Mouse (Mus musculus): ENCODE measurements at regions not wholly inside any gene's neighbourhood (a gene's known extent, or its start where the extent isn't known, plus 50 kb on each side); places are given as distances from the start of the nearest gene placed in this dataset.

- no peaks in the 10 kb centered on the region for H3K9me3 ChIP-seq (ENCODE audit: control insufficient read depth, low read length)
- H3K27ac ChIP-seq (ENCODE audit: low read depth, low read length): no peak overlapping the region
- H3K27me3 ChIP-seq (ENCODE audit: control insufficient read depth, insufficient read depth, low read length): no peaks in the 10 kb centered on the region
- H3K36me3 ChIP-seq (ENCODE audit: control insufficient read depth, insufficient read depth, low read length): no peaks in the 10 kb centered on the region
- H3K4me3 ChIP-seq (ENCODE audit: low read depth, low read length): no peak overlapping the region
- H3K4me2 ChIP-seq: no peak overlapping the region
- WGBS: 100% methylated on average over 2 of the region's 2 CpGs
- no peaks in the 10 kb centered on the region for H3K4me1 ChIP-seq (ENCODE audit: control insufficient read depth, insufficient read depth, low read length)
- no peak for ATAC-seq (ENCODE audit: low FRiP score)
- no peak overlapping the region for H3K9ac ChIP-seq (ENCODE audit: low read length)
- DNase-seq (ENCODE audit: low spot score, missing footprints): no peak
These were observed 80.4 kb upstream of the Ankrd28 start for GRCm38 (mm10) chr14:31910809-31911208.

- 89% methylated on average over 4 of the region's 4 CpGs for WGBS
- no peak for DNase-seq (ENCODE audit: low spot score, missing footprints)
- ATAC-seq (ENCODE audit: low FRiP score): no peak
- Histone ChIP-seq H3K9ac (ENCODE audit: low read length) (no peak overlapping the region), H3K36me3 (ENCODE audit: control insufficient read depth, insufficient read depth, low read length) (no peaks in the 10 kb centered on the region), H3K27ac (ENCODE audit: low read depth, low read length) (no peak overlapping the region), H3K4me1 (ENCODE audit: control insufficient read depth, insufficient read depth, low read length) (no peaks in the 10 kb centered on the region), H3K9me3 (ENCODE audit: control insufficient read depth, low read length) (peaks cover 3% of the 10 kb centered on the region), H3K4me2 (no peak overlapping the region), H3K27me3 (ENCODE audit: control insufficient read depth, insufficient read depth, low read length) (no peaks in the 10 kb centered on the region), H3K4me3 (ENCODE audit: low read depth, low read length) (no peak overlapping the region)
These were observed 88.0 kb upstream of the Ankrd28 start for GRCm38 (mm10) chr14:31918461-31918860.

GRCm38 (mm10) chr14:31918921-31919320, 88.5 kb upstream of the Ankrd28 start:
- H3K4me1 ChIP-seq (ENCODE audit: control insufficient read depth, insufficient read depth, low read length): no peaks in the 10 kb centered on the region
- WGBS: 91% methylated on average over 1 of the region's 1 CpGs
- no peak overlapping the region for H3K4me3 ChIP-seq (ENCODE audit: low read depth, low read length)
- no peak overlapping the region for H3K4me2 ChIP-seq
- H3K27me3 ChIP-seq (ENCODE audit: control insufficient read depth, insufficient read depth, low read length): no peaks in the 10 kb centered on the region
- no peaks in the 10 kb centered on the region for H3K36me3 ChIP-seq (ENCODE audit: control insufficient read depth, insufficient read depth, low read length)
- DNase-seq (ENCODE audit: low spot score, missing footprints): no peak
- ATAC-seq (ENCODE audit: low FRiP score): no peak
- no peak overlapping the region for H3K27ac ChIP-seq (ENCODE audit: low read depth, low read length)
- H3K9ac ChIP-seq (ENCODE audit: low read length): no peak overlapping the region
- H3K9me3 ChIP-seq (ENCODE audit: control insufficient read depth, low read length): peaks cover 3% of the 10 kb centered on the region

- Histone ChIP-seq H3K4me2 (no peak overlapping the region), H3K4me1 (ENCODE audit: control insufficient read depth, insufficient read depth, low read length) (peaks cover 3% of the 10 kb centered on the region), H3K4me3 (ENCODE audit: low read depth, low read length) (no peak overlapping the region), H3K36me3 (ENCODE audit: control insufficient read depth, insufficient read depth, low read length) (no peaks in the 10 kb centered on the region), H3K9me3 (ENCODE audit: control insufficient read depth, low read length) (no peaks in the 10 kb centered on the region), H3K27me3 (ENCODE audit: control insufficient read depth, insufficient read depth, low read length) (no peaks in the 10 kb centered on the region), H3K9ac (ENCODE audit: low read length) (no peak overlapping the region), H3K27ac (ENCODE audit: low read depth, low read length) (no peak overlapping the region)
- WGBS: 61% methylated on average over 12 of the region's 12 CpGs
- DNase-seq (ENCODE audit: low spot score, missing footprints) (no peak), ATAC-seq (ENCODE audit: low FRiP score) (no peak)
These were observed 98.8 kb upstream of the Ankrd28 start for GRCm38 (mm10) chr14:31929161-31929707.

GRCm38 (mm10) chr14:31930367-31930766, 98.4 kb upstream of the Galnt15 start:
- no peak overlapping the region for H3K4me3 ChIP-seq (ENCODE audit: low read depth, low read length)
- H3K36me3 ChIP-seq (ENCODE audit: control insufficient read depth, insufficient read depth, low read length): no peaks in the 10 kb centered on the region
- no peak overlapping the region for H3K27ac ChIP-seq (ENCODE audit: low read depth, low read length)
- H3K27me3 ChIP-seq (ENCODE audit: control insufficient read depth, insufficient read depth, low read length): no peaks in the 10 kb centered on the region
- H3K9ac ChIP-seq (ENCODE audit: low read length): no peak overlapping the region
- H3K4me1 ChIP-seq (ENCODE audit: control insufficient read depth, insufficient read depth, low read length): peaks cover 14% of the 10 kb centered on the region
- H3K4me2 ChIP-seq: no peak overlapping the region
- WGBS: 89% methylated on average over 9 of the region's 9 CpGs
- H3K9me3 ChIP-seq (ENCODE audit: control insufficient read depth, low read length): no peaks in the 10 kb centered on the region
- DNase-seq (ENCODE audit: low spot score, missing footprints): no peak
- ATAC-seq (ENCODE audit: low FRiP score): no peak

GRCm38 (mm10) chr14:31931971-31932370, 96.8 kb upstream of the Galnt15 start:
- no peaks in the 10 kb centered on the region for H3K9me3 ChIP-seq (ENCODE audit: control insufficient read depth, low read length)
- DNase-seq (ENCODE audit: low spot score, missing footprints): no peak
- H3K4me3 ChIP-seq (ENCODE audit: low read depth, low read length): no peak overlapping the region
- 85% methylated on average over 5 of the region's 5 CpGs for WGBS
- H3K4me1 ChIP-seq (ENCODE audit: control insufficient read depth, insufficient read depth, low read length): peaks cover 18% of the 10 kb centered on the region
- no peak overlapping the region for H3K9ac ChIP-seq (ENCODE audit: low read length)
- no peak for ATAC-seq (ENCODE audit: low FRiP score)
- H3K36me3 ChIP-seq (ENCODE audit: control insufficient read depth, insufficient read depth, low read length): no peaks in the 10 kb centered on the region
- H3K4me2 ChIP-seq: no peak overlapping the region
- no peak overlapping the region for H3K27ac ChIP-seq (ENCODE audit: low read depth, low read length)
- no peaks in the 10 kb centered on the region for H3K27me3 ChIP-seq (ENCODE audit: control insufficient read depth, insufficient read depth, low read length)

GRCm38 (mm10) chr14:31933441-31933840, 95.3 kb upstream of the Galnt15 start:
- H3K4me2 ChIP-seq: peak overlapping the region; percentile 50
- DNase-seq (ENCODE audit: low spot score, missing footprints) (no peak), ATAC-seq (ENCODE audit: low FRiP score) (peak; percentile 86)
- 1% methylated on average over 9 of the region's 9 CpGs for WGBS
- H3K4me3 ChIP-seq (ENCODE audit: low read depth, low read length): peak overlapping the region; percentile 27
- peak overlapping the region; percentile 94 for H3K27ac ChIP-seq (ENCODE audit: low read depth, low read length)
- H3K9ac ChIP-seq (ENCODE audit: low read length): peak overlapping the region; percentile 63
- H3K36me3 ChIP-seq (ENCODE audit: control insufficient read depth, insufficient read depth, low read length): no peaks in the 10 kb centered on the region
- H3K27me3 ChIP-seq (ENCODE audit: control insufficient read depth, insufficient read depth, low read length): no peaks in the 10 kb centered on the region
- peaks cover 18% of the 10 kb centered on the region for H3K4me1 ChIP-seq (ENCODE audit: control insufficient read depth, insufficient read depth, low read length)
- H3K9me3 ChIP-seq (ENCODE audit: control insufficient read depth, low read length): peaks cover 5% of the 10 kb centered on the region; the same call in 1 of the 2 replicates

- DNase-seq (ENCODE audit: low spot score, missing footprints): peak; percentile 98
- peaks cover 18% of the 10 kb centered on the region for H3K4me1 ChIP-seq (ENCODE audit: control insufficient read depth, insufficient read depth, low read length)
- under 1% methylated on average over 13 of the region's 13 CpGs for WGBS
These were observed 94.9 kb upstream of the Galnt15 start for GRCm38 (mm10) chr14:31933841-31934271.

GRCm38 (mm10) chr14:31934321-31934720, 94.5 kb upstream of the Galnt15 start:
- Histone ChIP-seq H3K4me3 (ENCODE audit: low read depth, low read length) (peak overlapping the region; percentile 27), H3K36me3 (ENCODE audit: control insufficient read depth, insufficient read depth, low read length) (no peaks in the 10 kb centered on the region), H3K27me3 (ENCODE audit: control insufficient read depth, insufficient read depth, low read length) (no peaks in the 10 kb centered on the region), H3K9me3 (ENCODE audit: control insufficient read depth, low read length) (peaks cover 5% of the 10 kb centered on the region; the same call in 1 of the 2 replicates), H3K4me1 (ENCODE audit: control insufficient read depth, insufficient read depth, low read length) (peaks cover 18% of the 10 kb centered on the region), H3K4me2 (peak overlapping the region; percentile 50), H3K9ac (ENCODE audit: low read length) (peak overlapping the region; percentile 63), H3K27ac (ENCODE audit: low read depth, low read length) (peak overlapping the region; percentile 94)
- WGBS: 0% methylated on average over 5 of the region's 6 CpGs
- DNase-seq (ENCODE audit: low spot score, missing footprints) (peak; percentile 95), ATAC-seq (ENCODE audit: low FRiP score) (peak; percentile 78)

More at GRCm38 (mm10) chr14:31933841-31934271, 94.9 kb upstream of the Galnt15 start:
- H3K9me3 ChIP-seq (ENCODE audit: control insufficient read depth, low read length): peaks cover 5% of the 10 kb centered on the region; the same call in 1 of the 2 replicates
- ATAC-seq (ENCODE audit: low FRiP score): peak; percentile 98
- no peaks in the 10 kb centered on the region for H3K36me3 ChIP-seq (ENCODE audit: control insufficient read depth, insufficient read depth, low read length)
- peak overlapping the region; percentile 27 for H3K4me3 ChIP-seq (ENCODE audit: low read depth, low read length)
- peak overlapping the region; percentile 50 for H3K4me2 ChIP-seq
- H3K27me3 ChIP-seq (ENCODE audit: control insufficient read depth, insufficient read depth, low read length): no peaks in the 10 kb centered on the region
- H3K27ac ChIP-seq (ENCODE audit: low read depth, low read length): peak overlapping the region; percentile 94
- H3K9ac ChIP-seq (ENCODE audit: low read length): peak overlapping the region; percentile 63
